Mouse (Mus musculus): ENCODE measurements at regions not wholly inside any gene's neighbourhood (a gene's known extent, or its start where the extent isn't known, plus 50 kb on each side); places are given as distances from the start of the nearest gene placed in this dataset.
"Not testable (repeated sequence)": the region's sequence is repeated elsewhere in the genome, so short reads cannot be mapped to it uniquely, and the experiment has no call there.

DNA sequence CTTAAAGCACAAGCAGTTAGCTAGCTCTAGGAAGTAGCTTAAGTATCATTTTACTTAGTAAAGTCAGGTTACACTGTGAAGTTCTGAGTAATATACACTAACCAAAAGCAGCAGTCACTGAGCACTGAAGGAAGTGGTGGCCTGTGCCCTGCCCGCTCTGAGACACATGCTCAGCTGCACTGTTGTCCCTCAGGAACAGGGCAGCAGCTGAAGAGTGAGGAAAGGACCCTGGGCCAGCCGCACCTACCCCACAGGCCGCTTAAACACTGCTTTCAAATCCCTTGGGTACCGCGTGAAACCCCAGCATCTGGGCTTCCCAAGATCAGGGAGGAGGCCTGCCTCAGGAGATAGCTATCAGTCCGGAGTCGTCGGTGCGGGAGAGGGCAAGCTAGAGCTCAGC lies 385.1 kb downstream of the Gm8797 start:
- not testable (repeated sequence) for DNase-seq (ENCODE audit: low spot score in 2 of 2)

DNA sequence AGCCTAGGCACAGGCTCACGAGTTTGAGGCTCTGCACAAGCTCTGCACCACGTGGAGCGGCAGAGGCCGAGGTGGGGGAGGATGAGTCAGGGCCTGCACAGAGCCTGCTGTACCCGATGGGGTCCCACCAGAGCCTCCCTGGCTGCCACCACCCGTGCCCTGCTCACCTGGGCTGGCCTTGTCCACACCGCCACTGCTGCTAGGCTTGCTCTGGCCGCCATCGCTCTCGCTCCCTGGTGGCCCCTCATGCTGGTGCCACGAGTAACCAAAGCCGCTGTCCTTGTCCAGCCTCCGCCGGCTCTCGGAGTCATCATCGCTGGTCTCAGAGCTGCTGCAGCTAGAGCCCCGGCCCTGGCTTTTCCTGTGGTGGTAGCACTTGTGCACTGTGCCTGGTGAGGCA lies 386.8 kb downstream of the Gm8797 start:
- DNase-seq (ENCODE audit: low spot score in 2 of 2) = no peak

DNA sequence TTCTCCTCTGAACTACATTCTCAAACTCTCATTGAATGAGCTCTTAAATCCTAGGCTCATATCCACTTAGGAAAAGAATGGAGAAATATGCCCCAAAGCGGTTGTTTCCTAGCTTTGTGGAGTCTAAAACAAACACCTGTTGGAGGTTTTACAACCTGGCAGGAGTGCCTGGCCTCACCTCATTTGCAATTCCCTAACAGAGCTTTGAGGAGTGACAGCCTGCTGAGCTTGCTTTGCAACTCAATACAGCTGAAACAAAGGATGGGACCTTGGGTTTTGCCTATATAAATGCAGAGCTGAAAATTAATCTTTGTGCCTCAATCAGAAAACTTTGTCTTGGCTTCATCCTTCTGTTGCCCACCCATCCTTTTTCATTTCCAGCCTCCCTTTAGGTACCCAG lies 423.2 kb downstream of the Gm8797 start:
- no peak for DNase-seq (ENCODE audit: low spot score in 2 of 2)

DNA sequence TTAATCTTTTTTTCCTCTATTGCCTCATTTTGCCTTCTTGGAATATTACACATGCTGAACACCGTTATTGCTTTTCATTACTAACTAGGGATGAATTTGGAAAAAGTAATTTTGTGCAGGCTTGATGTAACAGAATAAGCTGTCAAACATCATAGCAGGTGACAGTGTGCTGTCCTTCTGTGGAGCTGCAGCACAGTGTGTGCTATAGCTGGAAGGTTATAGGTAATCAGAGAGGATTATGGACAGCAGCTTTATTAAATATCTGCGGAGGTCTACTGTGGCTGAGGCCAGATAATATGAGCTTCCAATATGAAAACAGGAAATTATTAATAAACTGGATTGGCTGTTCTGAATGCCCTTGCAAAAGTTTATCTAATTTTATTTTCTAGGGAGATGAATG lies 431.9 kb downstream of the Gm8797 start:
- no peak for DNase-seq (ENCODE audit: low spot score in 2 of 2)

DNA sequence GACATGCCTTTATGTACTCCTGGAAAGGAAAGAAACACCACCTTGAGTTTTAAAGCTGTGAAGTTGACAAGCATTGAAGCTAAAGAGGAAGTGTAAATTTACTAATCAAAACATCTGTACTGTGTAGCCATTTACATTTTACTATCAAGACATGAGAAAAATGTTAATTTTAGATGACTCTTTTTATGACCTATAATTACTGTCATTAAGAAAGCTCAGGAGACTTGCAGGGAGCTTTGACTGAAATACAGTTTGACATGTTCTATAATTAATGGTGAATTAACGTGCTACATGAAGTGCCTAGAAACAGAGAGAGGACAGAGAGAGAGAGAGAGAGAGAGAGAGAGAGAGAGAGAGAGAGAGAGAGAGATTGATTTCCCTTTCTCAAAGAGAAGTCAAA lies 432.8 kb downstream of the Gm8797 start:
- no peak for DNase-seq (ENCODE audit: low spot score in 2 of 2)

DNA sequence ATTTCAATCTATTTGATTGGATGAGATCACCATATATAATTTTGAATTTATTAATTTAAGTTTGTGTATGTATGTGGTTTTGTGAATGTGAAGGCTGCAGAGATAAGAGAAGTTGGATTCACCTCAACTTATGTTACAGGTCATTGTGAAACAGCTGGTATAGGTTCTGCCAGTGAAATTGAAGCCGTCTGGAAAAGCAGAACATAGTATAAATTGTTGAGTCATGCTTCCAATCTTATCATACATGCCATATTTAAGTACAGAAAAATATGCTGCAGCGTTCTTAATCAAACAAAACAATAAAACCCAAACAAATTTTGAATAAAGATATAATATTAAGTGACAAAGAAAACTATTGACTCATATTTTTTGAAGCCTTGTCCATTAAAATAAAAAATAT lies 415.6 kb downstream of the 1700008P02Rik start:
- DNase-seq (ENCODE audit: low spot score in 2 of 2) = no peak

DNA sequence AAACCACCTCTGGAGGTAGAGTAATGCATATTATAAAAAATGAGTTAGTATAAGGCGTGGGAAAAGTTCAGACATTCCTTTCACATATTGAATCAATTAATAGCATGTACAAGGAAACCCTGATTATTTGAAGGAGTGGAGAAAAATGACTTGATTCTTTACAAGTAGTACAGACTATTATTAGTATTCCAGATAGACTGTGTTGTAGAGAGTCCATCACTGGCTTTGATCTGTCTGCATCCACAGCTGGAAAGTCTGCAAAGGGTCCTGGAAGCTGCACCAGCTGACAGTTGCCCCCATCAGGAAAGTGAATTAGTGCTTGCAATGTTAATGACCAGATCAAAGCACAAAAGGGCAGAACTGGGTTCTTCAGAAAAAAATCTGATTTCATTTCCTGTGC lies 391.6 kb downstream of the 1700008P02Rik start:
- no peak for DNase-seq (ENCODE audit: low spot score in 2 of 2)

Measured in natural killer cell, adult 2 months (primary cell).